Mouse (Mus musculus) 3134 (cell line): Measurements from ENCODE around the gene Ikzf1.

ENCODE experiments used
- DNase-seq: peaks from one replicate; pipeline ENCODE4 v3.0.0-alpha.2; 2011; ENCODE audit warnings: low spot score; ENCODE audit not compliant: insufficient read length; ENCODE audit errors: extremely low read depth

Gene Ikzf1

DNA sequence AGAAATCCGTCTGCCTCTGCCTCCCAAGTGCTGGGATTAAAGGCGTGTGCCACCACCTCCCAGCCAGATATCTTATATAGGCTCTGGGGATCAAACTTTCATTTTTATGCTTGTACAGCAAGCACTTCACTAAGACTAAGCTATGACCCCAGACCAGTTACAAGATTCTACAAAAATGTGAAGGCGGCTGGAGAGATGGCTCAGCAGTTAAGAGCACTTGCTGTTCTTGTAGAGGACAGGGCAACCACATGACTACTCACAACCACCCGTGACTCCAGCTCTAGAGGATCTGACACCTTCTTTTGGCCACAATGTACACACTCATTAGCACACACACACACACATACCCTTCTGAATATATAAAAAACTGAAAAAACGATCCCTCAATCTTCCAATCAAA lies 119.6 kb downstream of the Ikzf1 start:
- no peak for DNase-seq

DNA sequence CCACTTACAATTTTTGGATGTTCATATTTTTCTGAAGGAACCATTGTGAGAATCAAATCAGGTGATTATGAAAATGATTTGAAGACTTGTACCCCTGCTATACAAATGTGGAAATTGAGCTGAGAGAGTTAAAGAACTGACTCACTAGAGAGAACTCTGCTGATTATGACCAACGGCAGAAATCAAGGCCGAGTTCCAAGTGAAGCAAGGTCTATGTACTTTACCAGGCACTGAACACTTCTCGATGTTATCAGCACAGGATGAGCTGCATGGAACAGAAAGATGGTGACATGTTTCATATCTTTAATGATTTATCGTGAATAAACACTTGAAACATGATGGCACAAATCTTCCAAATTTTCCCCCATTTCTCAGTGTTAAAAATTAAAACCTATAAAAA lies 121.1 kb downstream of the Ikzf1 start:
- DNase-seq = no peak

- no peak for DNase-seq
These were observed 123.4 kb downstream of the Ikzf1 start for GRCm38 (mm10) chr11:11808035-11808819.

GRCm38 (mm10) chr11:11808820-11809403 lies 124.1 kb downstream of the Ikzf1 start, which contains the start of gene Fignl1:
TSS of gene Fignl1 (minus strand) at chr11:11808962.
- DNase-seq = peak; percentile 94

GRCm38 (mm10) chr11:11809404-11810175 lies 124.8 kb downstream of the Ikzf1 start:
- DNase-seq = no peak

GRCm38 (mm10) chr11:11811906-11812480 lies 127.2 kb downstream of the Ikzf1 start:
- peak; percentile 35 for DNase-seq

- no peak for DNase-seq
These were observed 130.9 kb downstream of the Ikzf1 start for GRCm38 (mm10) chr11:11815737-11816136.

DNA sequence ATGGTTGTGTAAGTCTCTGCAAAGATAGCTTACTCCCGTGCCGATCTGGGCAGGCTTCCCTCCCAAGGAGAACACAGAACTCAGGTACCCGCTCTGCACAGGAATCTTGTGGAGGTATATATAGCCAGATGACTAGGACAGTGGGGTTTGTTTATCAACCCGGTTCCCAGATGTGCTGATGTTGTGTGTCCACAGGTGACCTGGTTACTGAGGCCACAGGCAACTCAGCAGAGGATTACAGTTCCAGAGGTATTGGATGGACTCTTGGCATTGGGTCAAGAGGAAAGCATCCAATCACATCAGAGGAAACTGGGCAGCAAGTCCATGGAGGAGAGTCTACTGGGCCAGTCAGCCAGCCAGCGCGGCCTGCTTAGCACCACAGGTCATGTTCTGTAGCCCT lies 134.0 kb downstream of the Ikzf1 start:
- no peak for DNase-seq

GRCm38 (mm10) chr11:11819206-11819605 lies 134.4 kb downstream of the Ikzf1 start:
- no peak for DNase-seq

GRCm38 (mm10) chr11:11820251-11820650 lies 135.4 kb downstream of the Ikzf1 start:
- DNase-seq = no peak

- peak; percentile 78 for DNase-seq
These were observed 135.9 kb downstream of the Ikzf1 start for GRCm38 (mm10) chr11:11820737-11821136.

- DNase-seq = no peak
These were observed 136.7 kb downstream of the Ikzf1 start for GRCm38 (mm10) chr11:11821387-11821975.
